In genomic region chrX:18166961-18167360, GRCm38 (mm10) we compare ENCODE assay signal across 38 mouse cellular contexts. TPM values are rescaled to one million over a fixed set of nuclear protein-coding genes. Genes with fewer than 3 reads are reported as not detected.
A peak's percentile ranks its signal among the peaks of the same experiment; 100 is the strongest.
DNase-seq lines count a peak whose midpoint lies in the region; ATAC-seq lines count a peak whose summit lies in the region.
"Had no signal": no experiment of that assay in that cellular context is flagged by ENCODE, and none has a peak within 500 bp of the region (broad histone marks: within the 10 kb centered on the region; RNA-seq: fewer than 3 reads in every experiment).

No protein-coding gene starts in this region.

- peak; percentile 6 for DNase-seq in embryonic facial prominence, embryonic 14.5 days (ENCODE audit: low spot score)
- no peak for DNase-seq in embryonic facial prominence, embryonic 10.5 days (ENCODE audit: low spot score)
- peak; percentile 2 for DNase-seq in induced T-regulatory cell, adult 2 months (ENCODE audit: low read depth)
- no peak for DNase-seq in heart, postnatal 4 days
- DNase-seq in urinary bladder, postnatal 25 days (ENCODE audit: low spot score), result no peak
- DNase-seq: adrenal gland, postnatal 14 days; B cell, adult 2 months; cerebellum, postnatal 10 days; heart, postnatal 10 days; kidney, adult 11 months; layer of hippocampus, adult 9-11 months; left cerebral cortex, postnatal 4 days; retina, postnatal 1 day; right cerebral cortex, postnatal 25 days; spleen, adult 18-20 months had no signal

- H3K27me3 ChIP-seq in embryonic facial prominence, embryonic 14.5 days (replicated peaks; ENCODE audit: control insufficient read depth, insufficient read depth, low read length), result no peaks in the 10 kb centered on the region
- no peaks in the 10 kb centered on the region for H3K27me3 ChIP-seq in embryonic facial prominence, embryonic 10.5 days (replicated peaks; ENCODE audit: low read depth, poor library complexity, severe bottlenecking)
- no peaks in the 10 kb centered on the region for H3K27me3 ChIP-seq in megakaryocyte, embryonic 14.5 days (replicated peaks)
- H3K27me3 ChIP-seq in neural tube, embryonic 15.5 days (replicated peaks), result no peaks in the 10 kb centered on the region
- H3K27me3 ChIP-seq: CH12.LX; forebrain, embryonic 13.5 days; heart, embryonic 12.5 days; kidney, embryonic 15.5 days; limb, embryonic 15.5 days; lung, embryonic 15.5 days; neural tube, embryonic 12.5 days had no signal

- H3K4me1 ChIP-seq in embryonic facial prominence, embryonic 14.5 days (ENCODE audit: control insufficient read depth, insufficient read depth, low read length), result no peaks in the 10 kb centered on the region
- H3K4me1 ChIP-seq in embryonic facial prominence, embryonic 10.5 days, result no peaks in the 10 kb centered on the region
- H3K4me1 ChIP-seq in megakaryocyte, embryonic 14.5 days, result no peaks in the 10 kb centered on the region; the same call in 1 of the 2 replicates
- no peaks in the 10 kb centered on the region for H3K4me1 ChIP-seq in neural tube, embryonic 15.5 days
- H3K4me1 ChIP-seq: forebrain, embryonic 13.5 days; heart, embryonic 12.5 days; kidney, embryonic 15.5 days; limb, embryonic 15.5 days; lung, embryonic 15.5 days; neural tube, embryonic 12.5 days had no signal

- no peak overlapping the region for H3K9ac ChIP-seq in embryonic facial prominence, embryonic 14.5 days (ENCODE audit: low read depth, low read length)
- H3K9ac ChIP-seq in neural tube, embryonic 15.5 days (replicated peaks), result no peak overlapping the region
- H3K9ac ChIP-seq: forebrain, embryonic 13.5 days; heart, embryonic 12.5 days; kidney, embryonic 15.5 days; limb, embryonic 15.5 days; lung, embryonic 15.5 days; neural tube, embryonic 12.5 days had no signal

- H3K4me2 ChIP-seq in embryonic facial prominence, embryonic 14.5 days (ENCODE audit: low read depth, low read length), result no peak overlapping the region
- no peak overlapping the region for H3K4me2 ChIP-seq in neural tube, embryonic 15.5 days
- H3K4me2 ChIP-seq: forebrain, embryonic 13.5 days; heart, embryonic 12.5 days; kidney, embryonic 15.5 days; limb, embryonic 15.5 days; lung, embryonic 15.5 days; midbrain, embryonic 11.5 days; neural tube, embryonic 12.5 days had no signal

- H3K27ac ChIP-seq in embryonic facial prominence, embryonic 14.5 days (replicated peaks; ENCODE audit: low read depth, low read length), result no peak overlapping the region
- no peak overlapping the region for H3K27ac ChIP-seq in embryonic facial prominence, embryonic 10.5 days (replicated peaks)
- no peak overlapping the region for H3K27ac ChIP-seq in neural tube, embryonic 15.5 days (replicated peaks)
- H3K27ac ChIP-seq: forebrain, embryonic 13.5 days; kidney, embryonic 15.5 days; left cerebral cortex, adult 2 months; limb, embryonic 15.5 days; lung, embryonic 15.5 days; macrophage; neural tube, embryonic 12.5 days had no signal

- WGBS in embryonic facial prominence, embryonic 14.5 days, result 86% methylated on average over 3 of the region's 3 CpGs
- WGBS in embryonic facial prominence, embryonic 10.5 days, result 92% methylated on average over 3 of the region's 3 CpGs
- 82% methylated on average over 3 of the region's 3 CpGs for WGBS in neural tube, embryonic 15.5 days

- H3K36me3 ChIP-seq in embryonic facial prominence, embryonic 14.5 days (ENCODE audit: control insufficient read depth, insufficient read depth, low read length), result no peaks in the 10 kb centered on the region
- peaks cover 4% of the 10 kb centered on the region; the same call in 1 of the 2 replicates for H3K36me3 ChIP-seq in embryonic facial prominence, embryonic 10.5 days (replicated peaks)
- H3K36me3 ChIP-seq in megakaryocyte, embryonic 14.5 days (replicated peaks; ENCODE audit: low read length), result no peaks in the 10 kb centered on the region
- H3K36me3 ChIP-seq in neural tube, embryonic 15.5 days, result no peaks in the 10 kb centered on the region
- H3K36me3 ChIP-seq: G1E; heart, embryonic 12.5 days; kidney, embryonic 15.5 days; limb, embryonic 15.5 days; lung, embryonic 15.5 days; neural tube, embryonic 12.5 days had no signal

- no peaks in the 10 kb centered on the region for H3K9me3 ChIP-seq in embryonic facial prominence, embryonic 14.5 days (ENCODE audit: control insufficient read depth, low read length)
- no peaks in the 10 kb centered on the region for H3K9me3 ChIP-seq in embryonic facial prominence, embryonic 10.5 days
- no peaks in the 10 kb centered on the region for H3K9me3 ChIP-seq in megakaryocyte, embryonic 14.5 days
- H3K9me3 ChIP-seq in neural tube, embryonic 15.5 days (replicated peaks), result no peaks in the 10 kb centered on the region
- H3K9me3 ChIP-seq: forebrain, embryonic 13.5 days; G1E; heart, embryonic 12.5 days; kidney, embryonic 15.5 days; limb, embryonic 15.5 days; lung, embryonic 15.5 days; neural tube, embryonic 12.5 days had no signal

- H3K4me3 ChIP-seq in embryonic facial prominence, embryonic 14.5 days (ENCODE audit: low read depth, low read length), result no peak overlapping the region
- no peak overlapping the region for H3K4me3 ChIP-seq in embryonic facial prominence, embryonic 10.5 days
- peak overlapping the region; percentile 50 for H3K4me3 ChIP-seq in megakaryocyte, embryonic 14.5 days (replicated peaks)
- no peak overlapping the region for H3K4me3 ChIP-seq in neural tube, embryonic 15.5 days (replicated peaks)
- H3K4me3 ChIP-seq: forebrain, embryonic 13.5 days; heart, embryonic 12.5 days; kidney, embryonic 15.5 days; left cerebral cortex, adult 2 months; limb, embryonic 15.5 days; lung, embryonic 15.5 days; neural tube, embryonic 12.5 days had no signal

- ATAC-seq in embryonic facial prominence, embryonic 14.5 days (ENCODE audit: low read depth), result no peak
- no peak for ATAC-seq in megakaryocyte, adult 5-6 weeks (ENCODE audit: poor library complexity, severe bottlenecking)
- ATAC-seq in neural tube, embryonic 15.5 days (ENCODE audit: low FRiP score), result no peak
- ATAC-seq: forebrain, embryonic 13.5 days had no signal

RNA-seq across cellular contexts. Expression of gene Kdm6a, which starts 4.6 kb away (rescaled TPM):
- polyA plus RNA-seq in embryonic facial prominence, embryonic 14.5 days (2014; fragmentation: Nextera tagmentation; extraction: Ambion mirVana), result 18.6 and 23.7 TPM in 2 replicates
- 31.8 and 33.6 TPM in 2 replicates for polyA plus RNA-seq in embryonic facial prominence, embryonic 10.5 days (2016; fragmentation: Nextera tagmentation; extraction: Ambion mirVana)
- 3.1 TPM in 1 of 2 replicates, not detected in the other for polyA plus RNA-seq in megakaryocyte, embryonic 14.5 days (2012; ENCODE audit: insufficient read depth, low replicate concordance)
- 40.7 and 51.9 TPM in 2 replicates for total RNA-seq in megakaryocyte, adult 5-6 weeks (2015)
- 44.3 and 53.8 TPM in 2 replicates for total RNA-seq in megakaryocyte, adult 5-6 weeks (2017)
- 10 to 100 TPM; 30.7 to 53.3 TPM for total RNA-seq in heart, postnatal 4 days (2021)
- polyA plus RNA-seq in neural tube, embryonic 15.5 days (2015; fragmentation: Nextera tagmentation; extraction: Ambion mirVana), result 15.8 and 18.3 TPM in 2 replicates

RNA-seq across cellular contexts. Expression of gene Dusp21, which starts 21.3 kb away (rescaled TPM):
- not detected in 2 replicates for polyA plus RNA-seq in embryonic facial prominence, embryonic 14.5 days (2014; fragmentation: Nextera tagmentation; extraction: Ambion mirVana)
- polyA plus RNA-seq in embryonic facial prominence, embryonic 10.5 days (2016; fragmentation: Nextera tagmentation; extraction: Ambion mirVana), result not detected in 2 replicates
- polyA plus RNA-seq in megakaryocyte, embryonic 14.5 days (2012; ENCODE audit: insufficient read depth, low replicate concordance), result not detected in 2 replicates
- total RNA-seq in megakaryocyte, adult 5-6 weeks (2015), result not detected in 2 replicates
- not detected in 2 replicates for total RNA-seq in megakaryocyte, adult 5-6 weeks (2017)
- total RNA-seq in heart, postnatal 4 days (2021), result not detected
- polyA plus RNA-seq in neural tube, embryonic 15.5 days (2015; fragmentation: Nextera tagmentation; extraction: Ambion mirVana), result not detected in 2 replicates
- total RNA-seq: adrenal gland, postnatal 14 days; CH12.LX; G1E; gastrocnemius, adult 8-10 months; granulocyte monocyte progenitor cell, adult 5-6 weeks; heart, postnatal 10 days; left cerebral cortex, adult 2 months; left cerebral cortex, postnatal 4 days had no signal
- polyA plus RNA-seq: brain, embryonic 14.5 days; cortical plate, adult 2 months; embryonic facial prominence, embryonic 11.5 days; forebrain, embryonic 13.5 days; frontal cortex, adult 2 months; G1E; heart, embryonic 12.5 days; hindbrain, embryonic 11.5 days; kidney, embryonic 15.5 days; large intestine, adult 2 months; limb, embryonic 15.5 days; lung, embryonic 15.5 days; macrophage; midbrain, embryonic 11.5 days; neural tube, embryonic 12.5 days; thymus, postnatal 0 days had no signal

Comparison
In these comparisons a context has a peak if more than half of its experiments do, and no peak if none do; other contexts are left out.
1. DNase-seq: peak in embryonic facial prominence, embryonic 14.5 days (single experiment) and induced T-regulatory cell, adult 2 months (single experiment); none in embryonic facial prominence, embryonic 10.5 days (single experiment), heart, postnatal 4 days (single experiment) and urinary bladder, postnatal 25 days (single experiment).